Mouse (Mus musculus) hindbrain, embryonic 16.5 days (tissue): ENCODE measurements around the gene Prkar2a. TPM values are rescaled to one million over a fixed set of nuclear protein-coding genes. Genes with fewer than 3 reads are reported as not detected.

Source experiments
- ATAC-seq: fragments of 200-750 bp; cut with Nextera tagmentation; 2 replicates; pipeline ENCODE4 v1.8.0; 2017; ENCODE audit warnings: moderate TSS enrichment, moderate library complexity
- H3K27ac ChIP-seq: fragments of 300-500 bp; sonication (generic); 2 replicates; pipeline ENCODE4 v1.5.1; 2014; ENCODE audit warnings: low read depth, mild to moderate bottlenecking, control low read depth, low read length, moderate library complexity
- H3K27me3 ChIP-seq: fragments of 300-500 bp; sonication (generic); replicated peaks from 2 replicates; pipeline ENCODE4 v1.6.1; 2014; ENCODE audit warnings: low read length; ENCODE audit not compliant: control insufficient read depth, insufficient read depth
- H3K36me3 ChIP-seq: fragments of 300-500 bp; sonication (generic); 2 replicates; pipeline ENCODE4 v1.6.1; 2014; ENCODE audit warnings: mild to moderate bottlenecking, low read length, moderate library complexity, mixed read lengths; ENCODE audit not compliant: control insufficient read depth, insufficient read depth
- H3K4me1 ChIP-seq: fragments of 300-500 bp; sonication (generic); 2 replicates; pipeline ENCODE4 v1.6.1; 2014; ENCODE audit warnings: low read depth, low read length; ENCODE audit not compliant: control insufficient read depth, insufficient read depth
- H3K4me2 ChIP-seq: fragments of 300-500 bp; sonication (generic); 2 replicates; pipeline ENCODE4 v1.6.1; 2014; ENCODE audit warnings: mild to moderate bottlenecking, low read length, control low read depth, moderate library complexity
- H3K4me3 ChIP-seq: fragments of 300-500 bp; sonication (generic); 2 replicates; pipeline ENCODE4 v1.5.1; 2014; ENCODE audit warnings: mild to moderate bottlenecking, low read length, control low read depth, moderate library complexity
- H3K9ac ChIP-seq: fragments of 300-500 bp; sonication (generic); 2 replicates; pipeline ENCODE4 v1.6.1; 2014; ENCODE audit warnings: low read depth, mild to moderate bottlenecking, control low read depth, low read length, moderate library complexity
- H3K9me3 ChIP-seq: fragments of 300-500 bp; sonication (generic); 2 replicates; pipeline ENCODE4 v1.6.1; 2014; ENCODE audit warnings: mild to moderate bottlenecking, low read length, moderate library complexity; ENCODE audit not compliant: control insufficient read depth
- WGBS: fragments of 180-500 bp; shearing (Covaris S2); extraction: QIAGEN DNeasy Blood & Tissue Kit; methylation state at CpG from one replicate; pipeline ENCODE4 v1.1.7; 2014; 5-methylcytosine and 5-hydroxymethylcytosine counted together
- microRNA-seq: library from miRNA; unstranded; fragments of <30 nt; microRNA quantifications from one replicate; pipeline ENCODE4, GENCODE M21; 2017
- polyA plus RNA-seq: library from polyadenylated mRNA; unstranded; fragments of >200 nt; fragmentation: Nextera tagmentation; extraction: Ambion mirVana; gene quantifications from 2 replicates; pipeline ENCODE4 v1.2.1, GENCODE M21; 2015

Prkar2a gene
- polyA plus RNA-seq, 1 experiment from 2014 or later = 36.8 TPM

GRCm38 (mm10) chr9:108795281-108795680, 106.2 kb downstream of the Prkar2a start:
- H3K27me3 ChIP-seq = no peaks in the 10 kb centered on the region
- H3K9me3 ChIP-seq = no peaks in the 10 kb centered on the region
- WGBS = 44% methylated on average over 2 of the region's 2 CpGs
- H3K36me3 ChIP-seq = peaks cover 32% of the 10 kb centered on the region
- H3K4me1 ChIP-seq = peaks cover 51% of the 10 kb centered on the region
- H3K9ac ChIP-seq = no peak overlapping the region
- H3K4me3 ChIP-seq = no peak overlapping the region
- ATAC-seq = no peak
- H3K27ac ChIP-seq = no peak overlapping the region
- no peak overlapping the region for H3K4me2 ChIP-seq

- H3K4me3 ChIP-seq = no peak overlapping the region
- 27% methylated on average over 11 of the region's 11 CpGs for WGBS
- H3K36me3 ChIP-seq = peaks cover 32% of the 10 kb centered on the region
- no peaks in the 10 kb centered on the region for H3K27me3 ChIP-seq
- peak overlapping the region; percentile 19; the same call in 1 of the 2 replicates for H3K4me2 ChIP-seq
- no peak overlapping the region for H3K9ac ChIP-seq
- 0 out of 2 replicates have a peak, but pooled peaks have one; percentile 15 for ATAC-seq
- H3K27ac ChIP-seq = peak overlapping the region; percentile 45; the same call in 1 of the 2 replicates
- H3K4me1 ChIP-seq = peaks cover 48% of the 10 kb centered on the region
- no peaks in the 10 kb centered on the region for H3K9me3 ChIP-seq
Measured at GRCm38 (mm10) chr9:108795762-108796161, 106.6 kb downstream of the Prkar2a start.

- H3K27ac ChIP-seq = peak overlapping the region; percentile 45; the same call in 1 of the 2 replicates
- H3K4me1 ChIP-seq = peaks cover 43% of the 10 kb centered on the region
- H3K9ac ChIP-seq = no peak overlapping the region
Measured at GRCm38 (mm10) chr9:108796351-108796981, 107.4 kb downstream of the Prkar2a start.

DNA sequence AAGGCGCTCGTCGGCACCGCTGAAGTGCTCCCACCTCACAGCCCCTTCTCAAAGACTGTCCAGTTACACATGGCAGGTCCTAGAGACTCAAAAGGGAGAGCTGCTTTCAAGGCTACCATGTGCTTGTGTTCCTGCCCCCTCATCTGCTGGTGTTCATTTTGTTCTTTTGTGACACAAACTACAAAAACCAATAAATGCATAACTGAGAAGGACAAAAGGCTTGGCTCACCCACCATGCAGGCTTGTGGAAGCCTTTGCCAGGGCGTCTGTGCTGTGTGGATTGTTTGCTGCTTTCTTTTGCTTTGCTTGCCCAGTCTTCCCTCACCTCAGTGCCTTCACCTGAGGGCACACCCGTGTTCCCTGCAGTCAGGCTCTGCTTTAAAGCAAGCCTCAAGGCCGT, 108.4 kb downstream of the Prkar2a start:
- H3K4me1 ChIP-seq = peaks cover 38% of the 10 kb centered on the region
- ATAC-seq = no peak
- no peaks in the 10 kb centered on the region for H3K9me3 ChIP-seq
- peaks cover 42% of the 10 kb centered on the region for H3K36me3 ChIP-seq
- no peak overlapping the region for H3K9ac ChIP-seq
- H3K4me2 ChIP-seq = no peak overlapping the region
- H3K4me3 ChIP-seq = no peak overlapping the region
- WGBS = 75% methylated on average over 7 of the region's 7 CpGs
- H3K27me3 ChIP-seq = no peaks in the 10 kb centered on the region
- no peak overlapping the region for H3K27ac ChIP-seq

More at GRCm38 (mm10) chr9:108796351-108796981, 107.4 kb downstream of the Prkar2a start:
- Histone ChIP-seq H3K4me3 (no peak overlapping the region), H3K4me2 (peak overlapping the region; percentile 1; the same call in 1 of the 2 replicates), H3K27me3 (no peaks in the 10 kb centered on the region), H3K36me3 (peaks cover 38% of the 10 kb centered on the region), H3K9me3 (no peaks in the 10 kb centered on the region)
- ATAC-seq = no peak
- 67% methylated on average over 4 of the region's 4 CpGs for WGBS

DNA sequence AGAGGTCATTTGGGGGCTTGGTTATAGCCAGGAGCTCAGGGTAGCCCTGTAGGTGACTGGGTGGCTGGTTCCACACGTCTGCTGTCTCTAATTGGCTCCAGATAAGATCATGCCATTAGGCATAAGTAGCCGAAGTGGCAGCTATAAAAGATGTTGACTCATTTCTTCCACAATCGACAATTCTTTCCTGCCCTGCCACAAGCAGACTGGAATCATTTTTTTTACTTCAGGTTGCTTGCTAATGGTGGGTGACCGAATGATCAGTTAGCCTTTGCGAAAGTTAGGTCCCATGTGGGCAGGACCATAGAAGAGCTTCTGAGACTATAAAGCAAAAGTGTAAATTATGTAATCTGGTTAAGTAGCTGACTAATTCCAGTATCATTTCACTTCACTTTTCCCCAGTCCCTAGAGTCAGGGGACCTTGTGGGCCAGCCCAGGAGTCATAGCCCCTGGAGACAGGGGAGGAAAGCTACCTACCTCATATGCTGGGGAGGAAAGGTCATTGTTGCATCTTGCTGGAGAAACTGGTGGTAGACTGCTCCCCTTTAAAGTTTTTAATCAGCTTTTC, 109.5 kb downstream of the Prkar2a start:
- no peak for ATAC-seq
- Histone ChIP-seq H3K4me1 (peaks cover 28% of the 10 kb centered on the region), H3K27ac (no peak overlapping the region), H3K27me3 (no peaks in the 10 kb centered on the region), H3K36me3 (peaks cover 46% of the 10 kb centered on the region), H3K9ac (no peak overlapping the region), H3K9me3 (no peaks in the 10 kb centered on the region), H3K4me2 (no peak overlapping the region), H3K4me3 (no peak overlapping the region)
- 79% methylated on average over 5 of the region's 5 CpGs for WGBS

GRCm38 (mm10) chr9:108799564-108799963, 110.5 kb downstream of the Prkar2a start:
- peaks cover 54% of the 10 kb centered on the region for H3K36me3 ChIP-seq
- H3K27ac ChIP-seq = no peak overlapping the region
- H3K27me3 ChIP-seq = no peaks in the 10 kb centered on the region
- ATAC-seq = no peak
- H3K9ac ChIP-seq = no peak overlapping the region
- no peak overlapping the region for H3K4me3 ChIP-seq
- WGBS = 78% methylated on average over 3 of the region's 3 CpGs
- no peak overlapping the region for H3K4me2 ChIP-seq
- peaks cover 21% of the 10 kb centered on the region for H3K4me1 ChIP-seq
- no peaks in the 10 kb centered on the region for H3K9me3 ChIP-seq

Small RNA genes within 50 kb of the gene (microRNA-seq; reads per million reads assigned to microRNA genes)
- not detected for gene Gm26298

Other genes with a start within 250 kb of the Prkar2a start
- gene Ccdc71, start 228.8 kb upstream of the Prkar2a start, polyA plus RNA-seq = 57.6 and 68.3 TPM in 2 replicates
- 54.8 and 68.6 TPM in 2 replicates for gene Klhdc8b, start 227.7 kb upstream of the Prkar2a start, polyA plus RNA-seq
- 17.1 and 26.5 TPM in 2 replicates for gene Lamb2, start 209.6 kb upstream of the Prkar2a start, polyA plus RNA-seq
- 56.3 and 71.4 TPM in 2 replicates for gene Usp19, start 198.7 kb upstream of the Prkar2a start, polyA plus RNA-seq
- 62.3 and 64.6 TPM in 2 replicates for gene Qars, start 181.6 kb upstream of the Prkar2a start, polyA plus RNA-seq
- 106 and 126 TPM in 2 replicates for gene Qrich1, start 172.5 kb upstream of the Prkar2a start, polyA plus RNA-seq
- gene Impdh2, start 129.0 kb upstream of the Prkar2a start, polyA plus RNA-seq = 101 and 110 TPM in 2 replicates
- 71.8 and 78.2 TPM in 2 replicates for gene Ndufaf3, start 121.9 kb upstream of the Prkar2a start, polyA plus RNA-seq
- 328 and 331 TPM in 2 replicates for gene Dalrd3, start 119.4 kb upstream of the Prkar2a start, polyA plus RNA-seq
- gene Wdr6, start 110.6 kb upstream of the Prkar2a start, polyA plus RNA-seq = 326 and 352 TPM in 2 replicates
- 40.1 and 40.2 TPM in 2 replicates for gene P4htm, start 91.6 kb upstream of the Prkar2a start, polyA plus RNA-seq
- 44.6 and 48.0 TPM in 2 replicates for gene Arih2, start 39.9 kb upstream of the Prkar2a start, polyA plus RNA-seq
- 48.7 and 51.3 TPM in 2 replicates for gene Slc25a20, start 27.2 kb upstream of the Prkar2a start, polyA plus RNA-seq
- 178 and 185 TPM in 2 replicates for gene Ip6k2, start 94.5 kb downstream of the Prkar2a start, polyA plus RNA-seq
- gene Nckipsd, start 119.1 kb downstream of the Prkar2a start, polyA plus RNA-seq = 32.2 and 35.1 TPM in 2 replicates
- gene Celsr3, start 137.0 kb downstream of the Prkar2a start, polyA plus RNA-seq = 11.6 and 12.8 TPM in 2 replicates
- gene Slc26a6, start 164.0 kb downstream of the Prkar2a start, polyA plus RNA-seq = 21.9 and 22.2 TPM in 2 replicates
- gene Tmem89, start 225.3 kb downstream of the Prkar2a start, polyA plus RNA-seq = 0.17 TPM in 1 of 2 replicates, not detected in the other
- gene Uqcrc1, start 247.3 kb downstream of the Prkar2a start, polyA plus RNA-seq = 521 and 553 TPM in 2 replicates